Mouse (Mus musculus) CD4-positive, CD25-positive, alpha-beta regulatory T cell, adult 2 months (primary cell): ENCODE results near the gene Tmprss11f.
"Not testable (repeated sequence)": the region's sequence is repeated elsewhere in the genome, so short reads cannot be mapped to it uniquely, and the experiment has no call there.

Experiments
- DNase-seq: peaks from one replicate; pipeline ENCODE4 v3.0.0-alpha.2; 2012; ENCODE audit warnings: low read depth, low spot score

Tmprss11f gene

DNA sequence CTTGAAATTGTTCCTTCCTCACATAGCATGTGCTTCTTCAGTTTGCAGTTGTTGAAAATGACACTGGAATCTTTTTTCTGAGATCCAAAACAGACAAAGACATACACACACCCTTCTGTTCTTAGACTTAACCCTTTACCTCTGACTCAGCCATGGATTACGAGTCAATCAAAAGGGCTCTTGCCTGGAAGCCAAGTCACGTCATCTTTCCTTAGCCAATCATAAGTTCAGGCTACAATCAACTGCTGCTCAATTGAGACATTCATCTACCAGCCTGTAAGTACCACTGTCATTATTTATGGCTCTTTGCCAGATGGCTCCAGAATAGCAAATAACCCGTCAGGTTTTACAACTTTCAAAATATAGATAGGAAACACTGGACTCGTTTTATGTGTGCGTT is at the start of gene Tmprss11f:
TSS of gene Tmprss11f (minus strand) at position 101 of the 400 bp plus-strand sequence.
- no peak for DNase-seq

DNA sequence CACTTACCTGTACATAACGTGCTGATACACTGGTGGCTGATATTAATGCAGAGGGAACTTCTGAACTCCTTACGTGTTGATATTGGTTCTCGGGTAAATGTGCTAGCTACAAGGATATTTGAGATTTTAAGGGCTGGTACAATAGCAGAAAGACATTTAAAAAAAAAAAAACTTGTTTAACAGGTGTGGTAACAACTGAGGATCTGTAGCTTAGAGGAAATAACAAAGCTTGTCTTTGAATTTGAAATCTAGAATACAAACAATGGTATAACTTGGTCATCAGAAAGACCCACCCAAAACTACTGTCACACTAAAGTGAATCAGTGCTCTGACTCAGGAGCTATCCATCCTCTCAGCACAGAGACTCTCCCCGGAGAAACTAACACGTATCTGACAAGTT is 44.0 kb upstream of the Tmprss11f start, which contains the start of gene Tmprss11b:
TSS of gene Tmprss11b (minus strand) at position 101 of the 400 bp plus-strand sequence.
- DNase-seq: no peak

DNA sequence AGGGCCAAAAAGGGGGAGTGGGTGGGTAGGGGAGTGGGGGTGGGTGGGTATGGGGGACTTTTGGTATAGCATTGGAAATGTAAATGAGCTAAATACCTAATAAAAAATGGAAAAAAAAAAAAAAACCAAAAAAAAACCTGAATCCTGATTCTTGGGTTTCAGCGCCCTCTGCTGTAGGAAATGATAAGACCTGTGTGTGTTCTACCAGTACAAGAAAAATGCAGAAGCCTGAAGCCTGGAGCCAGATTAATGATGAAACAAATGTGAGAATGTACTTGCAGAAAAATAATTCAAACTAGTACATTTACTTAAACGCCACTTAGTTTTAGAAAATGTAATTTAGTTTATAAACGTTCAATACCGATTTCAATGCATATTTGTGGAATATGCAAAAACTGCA is 17.0 kb upstream of the Tmprss11f start:
- peak; percentile 7 for DNase-seq

DNA sequence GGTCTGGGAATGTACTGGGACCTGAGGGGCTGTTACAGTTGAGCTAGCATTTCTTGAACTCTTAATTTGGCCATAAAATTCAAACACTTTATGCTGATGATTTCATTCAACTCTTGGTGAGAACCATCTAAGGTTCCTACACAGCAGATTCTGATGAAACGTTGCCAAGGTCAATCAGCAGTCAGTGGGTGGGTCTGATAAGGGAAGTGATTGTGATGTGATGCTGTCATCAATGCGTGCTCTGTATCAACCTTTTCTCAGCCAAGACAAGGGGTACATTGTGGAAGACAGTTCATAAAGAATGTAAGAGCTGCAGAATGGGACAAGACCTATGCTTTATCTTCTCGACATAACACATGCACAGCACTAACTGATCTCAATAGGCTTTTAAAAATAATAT is 8.6 kb upstream of the Tmprss11f start:
- no peak for DNase-seq

DNA sequence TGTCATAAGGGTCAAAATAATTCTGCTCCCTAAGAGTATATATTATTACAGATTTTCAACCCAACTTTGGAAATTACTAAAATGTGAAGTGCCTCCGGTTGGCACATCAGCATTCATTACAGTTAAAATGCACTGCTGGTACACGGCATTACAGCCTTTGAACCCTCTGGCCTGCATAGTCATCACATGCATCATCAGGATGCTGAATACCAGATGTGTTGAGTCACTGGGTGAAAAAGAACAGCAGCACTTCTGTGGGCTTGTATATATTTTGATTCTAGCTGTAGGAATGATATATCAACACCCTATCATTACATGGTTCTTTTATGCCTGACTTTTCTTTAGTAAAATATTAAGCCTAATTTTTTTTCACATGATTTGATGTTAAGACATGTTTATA is 1.5 kb downstream of the Tmprss11f start:
- DNase-seq: no peak

DNA sequence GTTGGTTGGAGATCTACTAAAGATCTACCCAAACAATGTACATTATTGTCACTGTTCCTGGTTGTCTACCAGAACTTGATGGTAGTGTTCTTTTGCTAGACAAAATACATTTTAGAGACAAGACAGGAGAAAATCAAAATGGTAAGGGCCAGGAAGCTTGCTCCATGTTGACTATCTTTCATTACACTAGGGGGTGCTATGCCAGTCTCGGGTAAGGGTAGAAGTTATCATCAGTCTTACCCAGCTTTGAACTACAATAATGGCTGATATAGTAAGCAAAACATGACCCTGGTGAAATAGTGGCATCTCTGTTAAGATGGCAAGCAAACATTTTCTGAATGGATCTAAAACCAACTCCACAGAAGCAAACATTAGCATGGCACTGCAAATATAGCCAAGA is 10.4 kb downstream of the Tmprss11f start:
- no peak for DNase-seq

DNA sequence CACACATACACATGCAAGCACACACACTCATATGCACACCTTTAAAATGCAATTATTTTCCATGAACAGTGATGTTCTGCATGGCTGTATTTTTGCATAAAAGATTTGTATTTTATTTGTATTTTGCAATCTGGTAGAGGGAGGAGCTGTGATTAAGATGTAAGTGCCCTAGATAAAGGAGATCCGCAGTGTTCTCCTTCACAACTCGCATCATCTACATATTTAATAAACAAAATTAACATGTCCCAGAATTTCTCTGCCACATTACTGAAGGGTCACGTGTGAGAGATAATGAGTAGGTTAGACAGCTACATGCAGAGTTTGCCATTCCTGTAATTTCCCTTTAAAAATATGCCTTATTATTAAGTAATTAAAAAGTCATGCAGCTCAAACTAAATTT is 46.3 kb downstream of the Tmprss11f start:
- DNase-seq: no peak

DNA sequence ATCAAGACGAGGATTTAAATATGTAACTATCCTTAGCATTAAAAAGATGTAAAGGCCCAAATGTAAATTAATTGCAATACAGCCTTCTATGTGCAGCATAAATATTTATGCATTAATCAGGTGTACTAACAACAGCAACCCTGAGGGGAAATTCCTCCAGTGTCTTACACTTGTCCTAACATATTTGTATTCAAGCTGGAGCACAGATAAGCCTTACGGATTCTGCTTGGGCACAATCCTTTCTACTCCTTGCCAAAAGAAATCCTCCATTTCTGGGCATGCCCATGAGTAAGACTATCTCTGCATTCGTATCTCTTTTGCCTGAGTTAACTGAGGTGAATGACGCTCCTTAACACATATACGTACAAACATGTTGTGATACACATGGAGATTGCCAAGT is 49.6 kb downstream of the Tmprss11f start:
- DNase-seq: no peak

DNA sequence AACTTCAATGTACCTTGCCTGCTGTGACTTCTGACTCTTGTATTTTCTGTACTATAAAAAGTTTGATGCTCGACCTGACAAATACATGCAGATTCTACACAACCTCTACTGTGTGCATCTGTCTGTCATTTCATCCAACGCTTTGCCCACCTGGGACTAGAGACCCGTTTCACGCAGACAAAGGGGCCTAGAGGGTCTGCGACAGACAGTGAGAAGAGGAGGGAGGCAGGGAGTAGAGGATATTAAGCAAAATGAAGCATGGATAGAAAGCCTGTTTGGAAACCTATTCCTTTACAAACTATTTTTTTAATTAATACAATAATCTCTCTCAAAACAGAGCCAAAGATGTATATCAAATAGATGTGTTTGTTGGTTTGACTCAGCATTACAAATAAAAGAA is 50.2 kb downstream of the Tmprss11f start:
- DNase-seq: no peak

DNA sequence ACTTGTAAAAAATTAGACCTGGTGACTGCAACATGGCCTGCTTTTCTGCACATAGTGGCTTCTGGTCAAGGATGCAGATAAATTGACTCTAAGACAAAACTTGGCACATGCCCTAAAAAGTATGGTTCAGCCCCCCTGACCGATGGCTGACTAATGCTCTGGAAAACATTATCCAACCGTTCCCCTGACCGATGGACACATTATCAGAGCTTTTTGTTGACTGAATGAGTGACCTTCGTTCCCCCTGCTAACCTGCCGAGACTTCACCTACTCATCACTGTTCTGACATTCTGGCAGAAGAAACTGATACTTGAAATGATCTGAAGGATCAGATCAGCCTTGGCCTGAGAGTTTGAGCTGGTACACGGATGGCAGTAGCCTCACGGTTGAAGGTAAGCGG is 53.5 kb downstream of the Tmprss11f start:
- not testable (repeated sequence) for DNase-seq

DNA sequence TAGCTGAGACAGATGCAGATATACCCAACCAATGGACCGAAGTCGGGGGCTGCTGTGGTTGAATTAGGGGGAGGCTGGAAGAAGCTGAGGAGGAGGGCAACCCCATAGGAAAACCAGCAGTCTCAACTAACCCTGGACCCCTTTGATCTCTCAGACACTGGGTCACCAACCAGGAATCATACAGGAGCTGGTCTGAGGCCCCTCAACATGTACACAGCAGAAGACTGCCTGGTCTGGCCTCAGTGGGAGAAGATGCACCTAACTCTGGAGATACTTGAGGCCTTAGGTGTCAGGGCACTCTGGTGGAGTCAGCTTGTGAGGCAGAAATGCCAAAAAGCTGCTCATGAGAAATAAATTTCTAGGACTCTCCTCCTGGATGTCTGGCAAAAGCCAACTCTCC is 85.5 kb downstream of the Tmprss11f start:
- no peak for DNase-seq

DNA sequence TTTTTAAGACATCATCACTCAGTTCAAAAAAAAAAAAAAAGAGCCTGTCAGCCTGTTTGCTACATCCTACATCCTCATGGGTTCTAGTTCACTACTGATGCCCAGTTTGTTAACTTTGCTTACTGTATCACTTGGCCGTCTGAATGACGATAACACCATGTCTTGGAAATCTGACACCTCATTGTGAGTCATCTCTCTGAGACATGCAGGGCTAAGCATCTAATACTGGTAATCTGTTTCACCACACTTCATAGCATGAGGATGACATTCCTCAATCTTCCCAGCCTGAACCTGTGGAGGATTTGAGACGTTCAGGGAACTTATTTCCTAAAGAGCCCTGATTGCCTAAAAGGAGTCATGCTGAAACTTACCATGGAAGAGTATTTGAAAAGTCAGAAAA is 91.6 kb downstream of the Tmprss11f start:
- no peak for DNase-seq

DNA sequence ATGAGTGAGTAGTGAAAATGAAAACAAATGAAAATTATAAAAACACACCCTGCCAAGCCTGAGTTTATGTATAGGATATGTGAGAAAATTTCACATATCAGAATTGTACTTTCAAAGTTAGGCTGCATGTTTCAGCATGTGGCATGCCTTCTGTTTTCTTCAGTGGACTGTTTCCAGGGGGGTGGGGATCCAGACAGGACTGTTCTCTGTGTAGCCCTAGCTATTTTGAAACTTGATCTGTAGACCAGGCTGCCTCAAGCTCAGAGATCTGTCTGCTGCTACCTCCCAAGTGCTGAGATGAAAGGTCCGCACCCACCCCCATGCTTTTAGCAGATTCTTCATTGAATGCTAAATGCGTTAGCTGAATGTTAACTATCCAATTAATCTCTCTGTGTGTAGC is 103.5 kb downstream of the Tmprss11f start:
- no peak for DNase-seq

DNA sequence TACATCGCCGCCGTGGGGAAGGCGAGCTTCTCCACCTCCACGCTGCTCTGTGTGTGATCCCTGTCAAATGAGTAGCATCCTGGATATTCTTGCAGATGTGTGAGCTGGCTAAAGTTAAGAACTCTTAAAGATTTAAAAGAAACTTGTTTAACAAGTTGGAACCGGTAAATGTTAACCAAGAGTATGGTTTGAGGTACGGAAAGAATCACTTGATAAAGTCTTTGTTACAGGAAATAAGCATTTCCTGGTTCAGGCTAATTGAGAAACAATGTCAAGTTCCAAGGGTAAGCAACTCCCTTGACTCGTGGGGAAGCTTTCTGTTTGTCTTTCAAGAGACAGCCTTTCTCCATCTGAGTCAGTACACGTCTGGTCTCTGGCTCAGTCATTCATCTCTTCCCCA is 113.7 kb downstream of the Tmprss11f start, which contains the start of gene Tmprss11g:
TSS of gene Tmprss11g (minus strand) at position 101 of the 400 bp plus-strand sequence.
- no peak for DNase-seq

DNA sequence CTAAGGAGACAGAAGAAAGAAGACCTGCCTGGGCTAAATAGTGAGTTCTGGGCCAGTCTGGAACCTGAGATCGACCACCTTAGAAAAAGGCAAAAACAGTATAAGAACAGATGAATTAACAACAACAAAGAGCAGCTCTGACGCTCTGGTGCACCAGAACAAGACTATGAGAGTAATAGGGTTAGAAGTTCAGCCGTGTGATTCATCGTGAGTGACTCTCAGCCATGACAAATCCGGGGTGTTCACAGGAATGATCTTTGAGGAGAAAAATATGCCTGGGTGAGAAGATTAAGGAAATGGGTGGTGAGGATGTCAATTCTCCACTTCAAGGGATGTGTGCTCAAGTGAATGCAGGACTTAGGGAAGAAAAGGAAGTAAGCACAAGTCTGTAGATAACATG is 120.7 kb downstream of the Tmprss11f start:
- DNase-seq: no peak

DNA sequence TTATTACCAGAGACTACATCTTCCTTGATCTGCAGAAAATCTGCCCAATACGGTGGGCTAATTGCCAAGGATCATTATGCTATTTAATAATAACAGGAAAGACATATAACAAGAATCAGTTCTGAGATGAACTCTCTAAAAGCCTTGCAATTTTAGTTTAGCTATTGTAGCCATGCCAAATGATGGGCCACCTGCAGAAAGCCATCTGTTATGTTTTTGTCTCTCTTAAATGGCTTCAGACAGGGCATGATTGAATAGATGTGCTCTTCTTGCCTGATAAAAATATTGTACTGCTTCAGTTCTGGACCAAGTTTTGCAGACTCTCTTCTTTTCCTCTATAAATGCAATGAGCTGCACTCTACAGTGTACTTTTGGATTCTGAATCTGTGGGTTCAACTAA is 138.8 kb downstream of the Tmprss11f start:
- no peak for DNase-seq

DNA sequence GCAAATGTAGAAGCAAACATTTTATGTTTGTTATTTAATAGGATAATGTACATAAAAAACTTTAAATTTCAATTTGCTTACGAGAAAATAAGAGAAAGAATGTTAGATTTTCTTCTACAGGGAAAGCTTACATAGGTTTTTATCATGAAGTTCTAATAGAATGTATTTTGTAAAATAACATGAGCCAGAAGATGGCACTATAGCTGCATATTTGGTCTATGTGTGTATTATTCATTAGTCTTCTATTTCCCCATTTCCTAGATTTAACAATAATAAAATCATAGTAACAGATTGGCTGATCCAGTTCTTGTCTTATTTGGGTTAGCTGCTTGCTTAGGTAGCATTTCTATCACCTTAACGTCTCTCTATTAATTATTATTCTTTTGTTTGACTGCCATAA is 149.7 kb downstream of the Tmprss11f start:
- DNase-seq: no peak

DNA sequence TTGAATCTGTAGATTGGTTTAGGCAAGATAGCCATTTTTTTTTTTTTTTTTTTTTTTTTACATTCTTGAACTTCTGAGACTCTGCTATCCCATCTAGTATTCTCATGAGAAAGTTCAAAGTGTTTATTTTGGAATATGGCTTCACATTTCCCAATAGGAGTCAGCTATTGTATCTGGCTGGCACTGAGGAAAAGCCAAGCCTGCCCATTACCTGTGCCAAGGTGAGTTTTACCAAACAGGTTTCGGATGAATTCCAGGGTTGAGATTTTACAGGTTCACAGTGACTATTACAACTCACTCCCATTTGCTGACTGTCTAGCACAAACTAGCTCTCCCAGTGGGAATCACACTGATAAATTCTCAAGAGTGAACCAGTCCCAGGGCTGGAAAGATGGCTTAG is 150.2 kb downstream of the Tmprss11f start:
- no peak for DNase-seq

DNA sequence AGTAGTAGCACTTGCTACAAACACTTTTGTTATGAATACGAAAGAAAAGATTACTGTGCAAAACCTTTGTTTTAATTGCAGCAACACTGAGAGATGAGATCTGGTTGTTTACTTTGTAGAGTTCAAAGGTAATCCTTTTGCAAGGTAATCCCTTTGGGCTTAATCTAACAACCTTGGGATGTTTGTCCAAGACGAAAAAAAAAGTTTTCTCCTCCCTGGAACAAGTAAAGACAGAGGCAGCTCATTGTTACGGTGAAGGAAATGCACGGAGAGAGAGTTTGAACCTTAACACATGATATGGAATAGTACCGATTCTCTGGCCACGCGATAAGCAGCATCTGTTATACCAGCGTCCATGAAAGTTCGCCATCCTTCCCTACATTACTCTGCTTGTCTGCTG is 158.4 kb downstream of the Tmprss11f start:
- DNase-seq: no peak
